Mouse (Mus musculus) heart, adult 9 months (tissue): ENCODE measurements at regions not wholly inside any gene's neighbourhood (a gene's known extent, or its start where the extent isn't known, plus 50 kb on each side); places are given as distances from the start of the nearest gene placed in this dataset.
A peak's percentile ranks its signal among the peaks of the same experiment; 100 is the strongest.

Source experiments
- DNase-seq, 2 experiments: peaks; one replicate each; pipeline ENCODE4 v3.0.0; 2022; ENCODE audit warnings: low spot score in 2 of 2

- DNase-seq, result peak in 1 of 2 experiments; percentile 44
Observed at GRCm38 (mm10) chr4:95154377-95154776, 102.4 kb upstream of the Jun start.

- DNase-seq, result no peak
Observed at GRCm38 (mm10) chr4:95155178-95155577, 103.2 kb upstream of the Jun start.

- DNase-seq, result no peak
Observed at GRCm38 (mm10) chr4:95155796-95156195, 103.8 kb upstream of the Jun start.

- peak in 1 of 2 experiments; percentile 34 for DNase-seq
Observed at GRCm38 (mm10) chr4:95156451-95157271, 104.6 kb upstream of the Jun start.

- DNase-seq, result no peak
Observed at GRCm38 (mm10) chr4:95157653-95158430, 105.8 kb upstream of the Jun start.

- DNase-seq, result no peak
Observed at GRCm38 (mm10) chr4:95158632-95159424, 106.8 kb upstream of the Jun start.

- DNase-seq, result peak in 1 of 2 experiments; percentile 42
Observed at GRCm38 (mm10) chr4:95159821-95160220, 107.8 kb upstream of the Jun start.

- no peak for DNase-seq
Observed at GRCm38 (mm10) chr4:95160465-95160864, 108.4 kb upstream of the Jun start.

GRCm38 (mm10) chr4:95160912-95161669 is 109.1 kb upstream of the Jun start:
- peak; percentile 94 to 95 for DNase-seq

GRCm38 (mm10) chr4:95161670-95162020 is 109.6 kb upstream of the Jun start:
- no peak for DNase-seq

- DNase-seq, result no peak
Observed at GRCm38 (mm10) chr4:95162386-95163090, 110.5 kb upstream of the Jun start.

GRCm38 (mm10) chr4:95163403-95163802 is 111.4 kb upstream of the Jun start:
- no peak for DNase-seq

- no peak for DNase-seq
Observed at GRCm38 (mm10) chr4:95166503-95166902, 114.5 kb upstream of the Jun start.

- DNase-seq, result no peak
Observed at GRCm38 (mm10) chr4:95167216-95167615, 115.2 kb upstream of the Jun start.

GRCm38 (mm10) chr4:95169702-95170101 is 117.7 kb upstream of the Jun start:
- no peak for DNase-seq

GRCm38 (mm10) chr4:95177753-95178152 is 125.7 kb upstream of the Jun start:
- DNase-seq, result no peak

GRCm38 (mm10) chr4:95178467-95178866 is 126.4 kb upstream of the Jun start:
- DNase-seq, result no peak

- no peak for DNase-seq
Observed at GRCm38 (mm10) chr4:95178900-95179299, 126.9 kb upstream of the Jun start.

GRCm38 (mm10) chr4:95180446-95180845 is 128.4 kb upstream of the Jun start:
- DNase-seq, result no peak

- no peak for DNase-seq
Observed at GRCm38 (mm10) chr4:95180999-95181398, 129.0 kb upstream of the Jun start.

GRCm38 (mm10) chr4:95184180-95184579 is 132.2 kb upstream of the Jun start:
- DNase-seq, result no peak
